Mouse (Mus musculus) small intestine, adult 2 months (tissue): ENCODE data around the gene Akp3.

Experiments used
- CTCF ChIP-seq: fragments of 200-500 bp; IDR thresholded peaks from 2 replicates; pipeline ENCODE4 v1.5.1; 2012; ENCODE audit warnings: low read depth, mild to moderate bottlenecking, control low read depth, inconsistent platforms, low read length, moderate library complexity, mixed read lengths; ENCODE audit not compliant: insufficient replicate concordance, insufficient read length; ENCODE audit errors: extremely low read depth
- POLR2A ChIP-seq: fragments of 200-500 bp; IDR thresholded peaks from 2 replicates; pipeline ENCODE4 v1.6.1; 2012; ENCODE audit warnings: low read depth, mild to moderate bottlenecking, control low read depth, inconsistent platforms, low read length, moderate library complexity

DNA sequence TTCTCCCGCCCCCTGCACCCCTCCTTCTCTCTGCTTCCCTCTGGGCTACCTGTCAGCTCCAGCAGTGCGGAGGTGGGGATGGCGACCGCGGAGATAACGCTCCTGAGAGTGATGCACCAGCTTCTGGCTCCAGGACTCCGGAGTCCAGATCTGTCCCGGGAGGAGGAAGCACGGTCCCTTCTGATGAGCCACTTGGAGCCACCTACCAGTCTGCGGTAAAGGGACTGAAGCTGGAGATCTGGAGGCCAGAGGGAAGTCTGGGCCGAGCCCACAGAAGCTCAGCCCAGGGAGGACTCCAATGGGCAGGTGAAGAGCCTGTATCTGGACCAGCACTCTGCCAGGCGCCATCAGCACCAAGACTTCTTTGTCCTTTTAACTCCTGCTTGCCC is 31.4 kb downstream of the Akp3 start, which contains the start of gene Ecel1:
- TF ChIP-seq POLR2A: no peak
- TF ChIP-seq CTCF: no peak
